Mouse (Mus musculus) retina, postnatal 1 day (tissue): ENCODE measurements around the gene 0610009B22Rik.

Experiments
- DNase-seq: peaks from one replicate; pipeline ENCODE4 v3.0.0-alpha.2; 2012

0610009B22Rik gene

DNA sequence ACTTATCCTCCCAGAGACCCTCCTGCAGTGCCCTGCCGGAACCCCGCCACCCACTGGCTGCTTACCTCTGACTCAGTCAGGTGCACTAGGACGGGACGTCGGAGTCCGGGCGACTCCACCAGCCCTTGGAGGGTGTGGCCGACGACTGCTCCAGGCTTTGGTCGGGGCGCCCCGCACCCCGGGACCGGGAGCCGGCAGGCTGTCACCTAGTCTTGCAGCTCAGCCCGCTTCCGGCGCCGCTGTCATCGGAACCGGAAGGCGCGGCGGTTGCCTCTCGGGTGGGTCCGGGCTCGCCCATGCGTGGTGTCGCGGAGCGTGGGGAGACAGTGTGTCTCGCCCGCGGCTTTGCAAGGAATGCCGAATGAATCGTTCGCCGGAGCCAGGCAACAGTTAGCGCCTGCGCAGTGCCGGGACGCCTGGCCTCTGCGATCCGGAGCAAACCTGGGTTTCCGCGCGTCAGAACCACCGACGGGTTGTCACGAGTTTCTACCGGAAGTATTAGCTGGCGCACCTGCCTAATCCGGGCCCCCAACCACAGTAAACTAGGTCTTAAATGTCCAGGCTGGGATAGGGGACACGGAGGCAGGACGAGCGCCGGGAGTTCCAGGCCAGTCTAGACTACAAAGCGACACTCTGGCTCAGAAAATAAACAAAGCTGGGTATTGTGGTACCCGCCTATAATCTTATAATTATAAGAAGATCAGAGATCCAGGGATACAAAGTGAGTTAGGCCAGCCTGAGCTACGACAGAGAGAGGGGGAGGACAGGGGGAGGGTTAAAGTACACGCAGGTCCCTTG, 53.0 kb downstream of the 0610009B22Rik start, which contains the start of gene Rmnd5b:
Gene Rmnd5b, minus strand, starts transcription at position 372 of the 798 bp plus-strand sequence.
- peak; percentile 94 for DNase-seq
